Mouse (Mus musculus) heart, adult 2 months (tissue): ENCODE data around the gene Gmnc. TPM values are rescaled to one million over a fixed set of nuclear protein-coding genes. Genes with fewer than 3 reads are reported as not detected.

Experiments used
- DNase-seq, 2 experiments: peaks; one replicate each; pipeline ENCODE4 v3.0.0; 2021
- H3K27ac ChIP-seq: fragments of 200-600 bp; 2 replicates; pipeline ENCODE4 v1.8.1; 2022
- H3K27me3 ChIP-seq: fragments of 200-500 bp; 2 replicates; pipeline ENCODE4 v1.6.1; 2012; ENCODE audit warnings: mild to moderate bottlenecking, low read length, inconsistent platforms, mixed read lengths; ENCODE audit not compliant: control insufficient read depth, insufficient read depth
- H3K36me3 ChIP-seq: fragments of 200-500 bp; 2 replicates; pipeline ENCODE4 v1.6.1; 2012; ENCODE audit warnings: low read length, inconsistent platforms; ENCODE audit not compliant: control insufficient read depth, insufficient read depth
- H3K4me1 ChIP-seq: fragments of 200-500 bp; 2 replicates; pipeline ENCODE4 v1.6.1; 2011; ENCODE audit warnings: low read length; ENCODE audit not compliant: control insufficient read depth, insufficient read depth
- H3K4me3 ChIP-seq: fragments of 200-600 bp; 2 replicates; pipeline ENCODE4 v1.8.1; 2022
- H3K79me2 ChIP-seq: fragments of 200-500 bp; replicated peaks from 2 replicates; pipeline ENCODE4 v1.6.1; 2012; ENCODE audit warnings: mild to moderate bottlenecking, inconsistent platforms, low read length, moderate library complexity, mixed read lengths; ENCODE audit not compliant: control insufficient read depth, insufficient read depth
- H3K9ac ChIP-seq: fragments of 200-500 bp; 2 replicates; pipeline ENCODE4 v1.6.1; 2012; ENCODE audit warnings: low read depth, mild to moderate bottlenecking, control low read depth, inconsistent platforms, low read length, mixed read lengths
- CTCF ChIP-seq: fragments of 200-600 bp; IDR thresholded peaks from 2 replicates; pipeline ENCODE4 v1.8.1; 2022; ENCODE audit warnings: antibody characterized with exemption, mild to moderate bottlenecking, moderate library complexity
- EP300 ChIP-seq: fragments of 200-500 bp; IDR thresholded peaks from 2 replicates; pipeline ENCODE4 v1.6.1; 2011; ENCODE audit warnings: low read depth, low read length, control low read depth; ENCODE audit not compliant: insufficient read depth
- POLR2A ChIP-seq: fragments of 200-500 bp; IDR thresholded peaks from 2 replicates; pipeline ENCODE4 v1.6.1; 2011; ENCODE audit warnings: mild to moderate bottlenecking, low read depth, low read length, control low read depth; ENCODE audit not compliant: insufficient read depth
- WGBS: fragments of 180-500 bp; shearing (Covaris S2); methylation state at CpG from one replicate; pipeline ENCODE4 v1.1.7; 2018; 5-methylcytosine and 5-hydroxymethylcytosine counted together
- intact Hi-C: fragments of 180-260 bp; cut with DNase I; formaldehyde crosslinking; loops from one replicate; pipeline ENCODE4 v1.15.1; 2025
- long read RNA-seq: library from polyadenylated mRNA; stranded (forward); transcript quantifications from one replicate; pipeline ENCODE4 v2.0.0, GENCODE M21; 2021
- polyA plus RNA-seq: library from polyadenylated mRNA; depleted of rRNA; stranded (reverse); fragments of >200 nt; gene quantifications from 2 replicates; pipeline ENCODE4 v1.2.3, GENCODE M21; 2012; rRNA removed
- total RNA-seq, 2 experiments: library from RNA; stranded (reverse); gene quantifications; 2 replicates each; pipeline ENCODE4 v1.2.3; 2021

Gene Gmnc
- total RNA-seq: under 1 TPM in 1 of 2 experiments, not detected in 1; 0.08 TPM
- 0.18 TPM in 1 of 2 replicates, not detected in the other for polyA plus RNA-seq
- long read RNA-seq: 0 reads

- no peak within 1 kb of the TSS for H3K27ac ChIP-seq
- H3K4me1 ChIP-seq: no peaks in the 10 kb centered on the region
- no peaks in the 10 kb centered on the region for H3K27me3 ChIP-seq
- DNase-seq: no peak
- no peaks in the 10 kb centered on the region for H3K36me3 ChIP-seq
- no peak within 1 kb of the TSS for H3K4me3 ChIP-seq
- intact Hi-C loops: no loop called here
- no peak for TF ChIP-seq CTCF
- TF ChIP-seq EP300: no peak
- TF ChIP-seq POLR2A: no peak
- no peak within 1 kb of the TSS for H3K9ac ChIP-seq
- H3K79me2 ChIP-seq: no peaks in the 10 kb centered on the region
- 55% methylated on average over 13 of the region's 13 CpGs for WGBS
Measured at GRCm38 (mm10) chr16:26991477-26992300, at the start of gene Gmnc. Gene Gmnc (minus strand): TSS chr16:26991652.

GRCm38 (mm10) chr16:27027281-27027680, 35.8 kb upstream of the Gmnc start:
- intact Hi-C loops: no loop called here
- no peak overlapping the region for H3K9ac ChIP-seq
- no peaks in the 10 kb centered on the region for H3K79me2 ChIP-seq
- 93% methylated on average over 2 of the region's 2 CpGs for WGBS
- no peak overlapping the region for H3K27ac ChIP-seq
- H3K27me3 ChIP-seq: no peaks in the 10 kb centered on the region
- no peaks in the 10 kb centered on the region for H3K36me3 ChIP-seq
- H3K4me3 ChIP-seq: no peak overlapping the region
- no peak for DNase-seq
- no peaks in the 10 kb centered on the region for H3K4me1 ChIP-seq
- TF ChIP-seq CTCF: no peak
- no peak for TF ChIP-seq EP300

GRCm38 (mm10) chr16:27026226-27026625, 34.8 kb upstream of the Gmnc start:
- no peaks in the 10 kb centered on the region for H3K36me3 ChIP-seq
- no peaks in the 10 kb centered on the region for H3K4me1 ChIP-seq
- 67% methylated on average over 4 of the region's 4 CpGs for WGBS
- H3K4me3 ChIP-seq: no peak overlapping the region
- no peaks in the 10 kb centered on the region for H3K27me3 ChIP-seq
- H3K79me2 ChIP-seq: no peaks in the 10 kb centered on the region
- no peak overlapping the region for H3K9ac ChIP-seq
- TF ChIP-seq EP300: no peak
- no peak for TF ChIP-seq CTCF
- no peak for TF ChIP-seq POLR2A
- intact Hi-C loops: no loop called here
- DNase-seq: no peak
- H3K27ac ChIP-seq: no peak overlapping the region

- intact Hi-C loops: no loop called here
- 82% methylated on average over 2 of the region's 2 CpGs for WGBS
- no peaks in the 10 kb centered on the region for H3K36me3 ChIP-seq
- no peaks in the 10 kb centered on the region for H3K27me3 ChIP-seq
- TF ChIP-seq EP300 (no peak), CTCF (no peak), POLR2A (no peak)
- no peaks in the 10 kb centered on the region for H3K4me1 ChIP-seq
- H3K27ac ChIP-seq: no peak overlapping the region
- no peak for DNase-seq
- no peak overlapping the region for H3K9ac ChIP-seq
- no peak overlapping the region for H3K4me3 ChIP-seq
- no peaks in the 10 kb centered on the region for H3K79me2 ChIP-seq
Measured at GRCm38 (mm10) chr16:27022746-27023145, 31.3 kb upstream of the Gmnc start.

- Histone ChIP-seq H3K79me2 (no peaks in the 10 kb centered on the region), H3K36me3 (no peaks in the 10 kb centered on the region), H3K27ac (no peak overlapping the region), H3K4me3 (no peak overlapping the region), H3K9ac (no peak overlapping the region), H3K4me1 (no peaks in the 10 kb centered on the region), H3K27me3 (no peaks in the 10 kb centered on the region)
- WGBS: 35% methylated on average over 4 of the region's 4 CpGs
- no peak for DNase-seq
- intact Hi-C loops: no loop called here
- TF ChIP-seq POLR2A (no peak), EP300 (no peak), CTCF (no peak)
Measured at GRCm38 (mm10) chr16:27017309-27017708, 25.9 kb upstream of the Gmnc start.

- no peaks in the 10 kb centered on the region for H3K36me3 ChIP-seq
- WGBS: 83% methylated on average over 1 of the region's 1 CpGs
- no peak for DNase-seq
- H3K27me3 ChIP-seq: no peaks in the 10 kb centered on the region
- no peak overlapping the region for H3K9ac ChIP-seq
- TF ChIP-seq POLR2A (no peak), CTCF (no peak), EP300 (no peak)
- intact Hi-C loops: no loop called here
- H3K79me2 ChIP-seq: no peaks in the 10 kb centered on the region
- H3K27ac ChIP-seq: no peak overlapping the region
- no peaks in the 10 kb centered on the region for H3K4me1 ChIP-seq
- no peak overlapping the region for H3K4me3 ChIP-seq
Measured at GRCm38 (mm10) chr16:27002714-27003113, 11.3 kb upstream of the Gmnc start.
